Mouse (Mus musculus) bone marrow macrophage, adult 2 months (primary cell): Measurements from ENCODE around the gene Clec16a.

Source experiments
- CTCF ChIP-seq: IDR thresholded peaks from 2 replicates; pipeline ENCODE4 v1.5.1; 2012; ENCODE audit warnings: low read depth, mild to moderate bottlenecking, low read length, moderate library complexity
- POLR2A ChIP-seq: IDR thresholded peaks from 2 replicates; pipeline ENCODE4 v1.6.1; 2012; ENCODE audit warnings: mild to moderate bottlenecking, low read depth, low read length, borderline replicate concordance

DNA sequence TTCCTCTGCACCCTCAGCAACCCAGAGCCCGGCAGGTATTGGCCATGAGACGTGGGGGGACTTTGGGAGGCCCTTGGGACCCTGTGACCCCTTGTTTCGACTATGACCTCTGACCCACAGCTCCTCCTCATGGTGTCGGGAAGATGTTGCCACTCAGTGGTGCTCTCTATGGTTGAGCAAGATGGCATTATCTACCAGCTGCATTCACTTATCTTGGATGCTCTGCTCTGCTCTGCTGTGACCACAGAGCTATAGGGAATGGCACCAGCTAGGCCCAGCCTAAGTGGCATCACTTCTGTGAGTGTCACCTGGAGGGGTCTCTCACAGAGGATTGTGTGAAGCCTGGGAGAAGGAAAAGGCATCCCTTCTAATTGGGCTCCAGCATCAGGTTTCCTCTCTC lies 186.6 kb downstream of the Clec16a start:
- TF ChIP-seq CTCF (no peak), POLR2A (no peak)
